Mouse (Mus musculus) c-Kit-positive CD71-positive TER-119-negative erythroid progenitor cells, embryonic 14.5 days (primary cell): Measurements from ENCODE around the gene Galp.
A peak's percentile ranks its signal among the peaks of the same experiment; 100 is the strongest.
"Not testable (repeated sequence)": the region's sequence is repeated elsewhere in the genome, so short reads cannot be mapped to it uniquely, and the experiment has no call there.

ENCODE experiments used
- DNase-seq: peaks from one replicate; pipeline ENCODE4 v3.0.0-alpha.2; 2013; ENCODE audit warnings: low read depth

Gene Galp

GRCm38 (mm10) chr7:6196790-6197189 lies at the start of gene Galp:
Gene Galp, plus strand, starts transcription at chr7:6197090.
- DNase-seq = no peak

DNA sequence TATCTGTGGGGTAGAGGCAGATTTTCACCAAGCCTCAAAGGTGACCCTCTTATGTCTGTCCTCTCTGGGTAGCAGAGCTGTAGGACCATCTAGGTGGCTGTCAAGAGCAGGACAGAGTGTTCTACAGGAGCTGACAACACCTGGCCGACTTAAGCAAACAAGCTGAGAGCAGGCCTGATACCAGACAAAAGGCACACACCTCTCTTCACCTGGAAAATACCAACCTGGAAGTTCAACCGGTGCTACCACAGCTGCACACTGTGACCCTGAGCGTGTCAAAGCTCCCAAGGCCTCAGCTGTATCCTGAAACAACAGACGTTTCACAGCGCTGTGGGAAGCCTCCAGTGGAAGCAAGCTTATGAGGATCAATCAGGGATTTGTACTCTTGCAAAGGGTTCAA lies 49.2 kb upstream of the Galp start:
- no peak for DNase-seq

GRCm38 (mm10) chr7:6151266-6151665 lies 45.6 kb upstream of the Galp start:
- no peak for DNase-seq

DNA sequence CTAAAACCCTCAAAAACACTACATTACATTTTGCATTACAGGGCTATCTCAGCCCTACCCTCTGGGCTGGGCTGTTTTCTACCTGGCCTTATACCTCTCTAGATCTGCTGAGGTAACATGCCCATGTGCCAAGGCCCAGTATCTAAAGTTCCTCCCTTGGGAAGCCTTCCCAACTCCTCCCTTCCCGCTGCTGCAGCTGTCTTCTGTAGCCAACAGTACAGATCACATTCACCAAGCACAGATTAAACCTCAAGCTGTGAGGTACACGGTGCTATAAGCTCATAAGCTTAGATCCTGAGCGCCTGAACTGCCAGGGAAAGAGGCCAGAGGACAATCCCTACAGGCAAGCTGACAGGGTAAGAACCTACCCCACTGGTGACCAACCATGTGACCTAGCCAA lies 44.9 kb upstream of the Galp start:
- no peak for DNase-seq

DNA sequence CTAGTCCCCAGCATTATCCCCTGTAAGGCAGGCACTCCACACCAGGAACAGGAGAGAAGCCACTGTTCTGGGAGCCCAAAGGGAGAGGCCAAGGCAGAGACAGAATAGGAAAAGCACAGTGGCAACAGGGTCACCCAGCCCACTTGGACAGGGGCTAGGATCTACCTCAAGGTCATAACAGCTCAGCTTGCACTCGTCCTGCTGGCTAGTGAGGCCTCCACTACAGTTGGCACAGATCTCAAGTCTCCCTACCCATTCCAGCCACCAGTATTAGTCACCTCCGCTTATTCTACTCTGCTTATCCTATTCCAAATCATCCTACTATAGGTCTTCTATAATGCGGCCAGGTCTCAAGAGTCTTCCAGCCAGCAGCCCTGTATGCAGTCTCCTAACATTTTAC lies 43.8 kb upstream of the Galp start:
- no peak for DNase-seq

DNA sequence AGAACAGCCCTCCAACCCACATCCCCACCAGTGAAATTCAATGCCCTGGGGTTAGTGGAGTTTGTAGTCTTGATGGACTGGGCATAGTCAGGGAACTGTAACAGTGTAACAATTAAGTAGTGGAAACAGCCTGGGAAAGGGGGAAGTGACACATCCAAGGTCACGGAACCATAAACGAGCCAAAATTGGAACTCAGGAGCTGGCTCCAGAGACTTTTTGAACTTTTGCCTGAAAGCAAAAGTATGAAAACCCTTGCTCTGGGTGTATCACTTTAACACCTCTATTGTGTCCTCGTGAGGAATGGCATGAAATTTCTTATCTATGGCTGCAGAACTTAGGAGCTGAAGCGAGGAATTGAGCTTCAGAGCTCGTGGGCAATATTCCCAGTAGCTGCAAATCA lies 42.7 kb upstream of the Galp start:
- DNase-seq = no peak

- peak; percentile 52 for DNase-seq
Measured at GRCm38 (mm10) chr7:6155031-6155872, 41.6 kb upstream of the Galp start.

DNA sequence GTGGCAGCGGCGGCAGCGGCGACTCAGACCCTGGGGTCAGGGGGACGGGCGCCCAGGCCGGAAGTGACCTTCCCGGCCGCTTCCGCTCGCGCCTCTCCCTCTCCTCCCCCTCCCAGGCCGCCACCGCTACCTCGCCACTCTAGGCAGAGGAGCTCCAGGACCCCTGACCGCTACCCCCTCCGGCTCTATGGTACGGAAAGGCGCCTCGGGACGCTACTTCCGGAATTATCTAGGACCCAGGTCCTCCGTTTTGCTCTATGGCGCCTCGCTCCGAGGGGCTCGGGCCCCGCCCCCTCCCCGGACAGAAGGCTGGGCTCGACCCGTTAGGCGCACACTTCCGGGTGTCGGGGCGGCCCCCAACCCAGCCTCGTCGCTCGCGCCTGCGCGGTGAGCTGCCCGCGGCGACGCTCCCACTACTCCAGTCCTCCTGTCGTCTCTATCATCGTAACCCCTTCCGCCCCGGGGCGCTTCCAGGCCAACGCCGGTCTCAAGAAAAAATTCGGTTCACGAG lies 40.9 kb upstream of the Galp start, which contains the start of gene Zfp787:
Gene Zfp787 (minus strand): TSS at position 97 of the 511 bp plus-strand sequence.
- DNase-seq = peak; percentile 64

GRCm38 (mm10) chr7:6156901-6157472 lies 39.9 kb upstream of the Galp start:
- DNase-seq = peak; percentile 16

DNA sequence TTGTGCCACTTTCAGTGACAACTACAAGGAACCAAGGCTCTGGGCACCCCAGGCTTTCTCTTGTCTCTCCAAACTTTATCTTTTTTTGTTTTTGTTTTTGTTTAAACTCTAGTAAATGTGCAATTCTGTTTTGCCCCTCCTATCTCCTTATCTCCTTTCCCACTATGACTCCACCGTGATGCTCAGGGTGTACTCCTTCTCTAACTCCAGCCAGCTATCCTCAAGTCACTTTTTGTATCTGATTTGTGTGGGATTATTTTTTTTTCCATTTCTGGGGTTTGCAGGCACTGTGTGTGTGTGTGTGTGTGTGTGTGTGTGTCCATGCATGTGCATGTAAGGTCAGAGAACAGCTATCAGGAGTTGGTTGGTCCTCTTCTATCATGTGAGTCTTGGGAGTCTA lies 39.4 kb upstream of the Galp start:
- DNase-seq = peak; percentile 20

DNA sequence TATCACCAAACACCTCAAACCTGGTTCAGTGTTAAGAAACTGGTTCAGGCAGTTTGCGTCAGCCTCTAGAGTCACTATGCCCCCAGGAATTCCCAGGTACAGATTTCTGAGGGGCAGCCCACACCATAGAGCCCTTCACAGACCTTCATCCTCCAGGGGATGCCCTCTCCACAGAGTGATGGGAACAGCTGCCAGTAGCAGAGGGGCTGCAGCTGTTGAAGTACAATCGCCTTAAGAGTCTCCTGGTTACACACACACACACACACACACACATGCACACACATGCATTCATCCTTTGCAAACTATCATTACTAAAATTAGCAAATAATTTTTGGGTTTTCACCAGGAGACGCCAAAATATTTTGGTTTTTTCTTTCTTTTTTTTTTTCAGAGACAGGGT lies 37.3 kb upstream of the Galp start:
- no peak for DNase-seq

GRCm38 (mm10) chr7:6161541-6161940 lies 35.3 kb upstream of the Galp start:
- no peak for DNase-seq

GRCm38 (mm10) chr7:6162172-6162571 lies 34.7 kb upstream of the Galp start:
- DNase-seq = no peak

DNA sequence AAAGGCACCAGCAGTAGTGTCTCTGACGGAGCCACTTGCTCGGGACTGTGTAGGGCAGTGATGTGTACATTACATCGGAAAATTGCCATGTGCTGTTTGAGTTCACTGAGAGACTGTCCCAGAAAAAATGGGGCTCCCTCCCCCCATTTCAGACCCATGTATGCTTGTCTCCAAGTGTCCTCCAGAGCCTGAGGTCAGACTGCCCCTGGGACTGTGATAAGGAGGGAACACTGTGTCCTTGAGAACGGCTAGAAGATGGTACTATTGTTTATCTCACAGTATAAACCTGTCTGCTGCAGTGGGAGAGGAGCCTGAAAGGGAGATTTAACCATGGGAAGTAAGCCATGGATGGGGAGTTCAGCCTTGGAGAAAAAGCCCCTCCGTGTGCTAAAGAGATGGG lies 32.2 kb upstream of the Galp start:
- DNase-seq = no peak

DNA sequence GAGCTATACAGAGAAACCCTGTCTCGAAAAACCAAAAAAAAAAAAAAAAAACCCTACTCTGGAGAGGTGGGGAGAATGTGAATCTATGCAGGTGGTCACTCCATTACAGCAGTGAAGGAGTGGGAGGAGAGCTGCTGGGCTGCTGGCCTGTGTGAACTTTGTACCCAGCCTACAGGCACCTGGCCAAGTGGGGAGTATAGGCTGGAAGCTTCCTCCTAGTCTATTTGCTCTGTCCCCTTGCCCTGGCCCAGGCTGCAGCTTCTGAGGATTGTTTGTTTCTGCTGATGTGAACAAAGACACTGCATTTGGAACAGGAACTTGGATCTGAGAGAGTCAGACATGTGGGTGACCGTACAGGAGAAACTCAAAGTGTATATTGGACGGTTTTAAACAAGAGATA lies 27.5 kb upstream of the Galp start:
- DNase-seq = no peak

- no peak for DNase-seq
Measured at GRCm38 (mm10) chr7:6170391-6170790, 26.5 kb upstream of the Galp start.

- DNase-seq = no peak
Measured at GRCm38 (mm10) chr7:6170871-6171270, 26.0 kb upstream of the Galp start.

DNA sequence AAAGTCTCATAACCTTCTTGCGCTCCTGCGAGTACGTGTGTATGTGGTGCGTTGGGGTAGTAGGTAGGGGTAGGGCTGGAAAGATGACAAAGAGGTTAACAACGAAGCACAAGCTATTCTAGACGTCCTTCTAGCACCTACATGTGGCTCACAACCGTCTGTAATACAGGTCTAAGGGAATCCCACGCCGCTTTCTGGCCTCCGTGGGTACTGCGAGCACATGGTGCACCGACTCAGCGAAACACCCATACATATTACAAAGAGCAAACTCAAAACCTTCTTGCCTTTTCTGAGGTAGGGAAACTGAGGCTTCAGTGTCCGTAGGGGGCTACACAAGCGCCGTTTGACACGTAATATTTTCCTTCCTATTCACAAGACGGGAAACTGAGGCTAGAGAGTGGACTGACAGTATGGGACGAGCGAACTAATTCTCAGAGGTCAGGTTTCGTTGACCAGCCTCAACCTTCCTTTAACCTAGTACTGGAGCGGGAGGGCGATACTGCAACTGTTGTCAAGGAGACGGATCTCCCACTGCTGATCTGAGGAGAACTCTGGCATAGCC lies 25.4 kb upstream of the Galp start:
- DNase-seq = peak; percentile 52

- DNase-seq = peak; percentile 91
Measured at GRCm38 (mm10) chr7:6172006-6172649, 24.8 kb upstream of the Galp start, which contains the start of gene Zfp444. Gene Zfp444, plus strand, starts transcription at chr7:6172226.

DNA sequence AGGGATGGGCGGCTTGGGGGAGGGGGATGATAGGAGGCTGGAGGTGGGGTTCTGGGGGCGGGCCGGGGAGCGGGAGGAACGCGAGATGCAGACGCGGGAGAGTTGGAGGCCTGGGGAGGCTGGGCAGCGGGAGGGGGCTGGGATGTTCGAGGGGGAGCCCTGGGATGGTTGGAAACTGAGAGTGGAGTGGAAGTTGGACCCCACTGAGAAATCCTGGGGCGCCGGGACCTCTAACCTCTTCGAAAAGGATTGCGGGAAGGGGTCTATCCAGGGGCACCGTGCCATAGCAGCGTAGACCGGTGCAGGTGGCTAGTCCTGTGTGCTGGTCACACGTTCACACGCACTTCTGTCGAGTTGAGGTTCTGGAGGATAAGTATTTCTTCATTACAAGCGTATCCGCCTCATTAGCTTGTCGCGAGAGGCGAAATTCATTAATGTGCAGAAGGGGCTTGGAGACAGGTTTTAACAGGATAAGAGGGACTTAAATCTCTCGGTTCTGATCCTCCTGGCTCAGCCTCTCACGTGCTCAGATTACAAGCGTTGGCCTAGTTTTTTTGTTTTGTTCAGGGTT lies 24.1 kb upstream of the Galp start:
- DNase-seq = peak; percentile 27

DNA sequence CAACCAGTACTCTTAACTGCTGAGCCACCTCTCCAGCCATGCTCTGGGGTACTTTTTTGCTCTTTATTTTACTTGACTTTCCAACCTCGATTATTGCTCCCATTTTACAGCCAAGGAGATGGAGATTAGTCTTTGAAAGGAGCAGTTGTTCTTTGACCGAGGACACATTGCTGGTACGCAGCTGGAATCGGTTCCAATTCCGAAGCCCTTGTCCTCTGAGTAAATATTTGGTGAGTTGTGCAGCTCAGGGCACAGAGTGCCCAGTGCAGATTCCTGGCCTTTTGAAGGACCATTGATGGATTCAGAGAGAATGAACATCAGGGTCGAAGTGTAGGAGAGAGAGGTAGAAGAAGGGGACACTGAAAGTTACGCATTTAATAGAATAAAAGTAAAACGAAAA lies 23.0 kb upstream of the Galp start:
- DNase-seq = no peak

GRCm38 (mm10) chr7:6174365-6174987 lies 22.4 kb upstream of the Galp start:
- DNase-seq = not testable (repeated sequence)
